In genomic region chr11:102246871-102247270, GRCm38 (mm10) we compare ENCODE assay signal across 15 mouse cellular contexts. TPM values are rescaled to one million over a fixed set of nuclear protein-coding genes. Genes with fewer than 3 reads are reported as not detected.
DNase-seq lines count a peak whose midpoint lies in the region; ATAC-seq and TF ChIP-seq lines count a peak whose summit lies in the region.
"Had no signal": no experiment of that assay in that cellular context is flagged by ENCODE, and none has a peak within 500 bp of the region (broad histone marks: within the 10 kb centered on the region; RNA-seq: fewer than 3 reads in every experiment).

No protein-coding gene starts in this region.

- peaks cover 13% of the 10 kb centered on the region for H3K4me1 ChIP-seq in heart, postnatal 0 days (ENCODE audit: control insufficient read depth, insufficient read depth)
- peaks cover 24% of the 10 kb centered on the region for H3K4me1 ChIP-seq in heart, embryonic 10.5 days
- 0 out of 2 replicates have a peak, but pooled peaks cover 5% of the 10 kb centered on the region for H3K4me1 ChIP-seq in lung, embryonic 14.5 days (ENCODE audit: insufficient read depth)
- peaks cover 3% of the 10 kb centered on the region; the same call in 1 of the 2 replicates for H3K4me1 ChIP-seq in stomach, postnatal 0 days (replicated peaks; ENCODE audit: control insufficient read depth, insufficient read depth)
- H3K4me1 ChIP-seq in midbrain, embryonic 10.5 days = peaks cover 33% of the 10 kb centered on the region

- no peaks in the 10 kb centered on the region; the same call in 1 of the 2 replicates for H3K9me3 ChIP-seq in heart, postnatal 0 days (replicated peaks; ENCODE audit: control insufficient read depth, low read length)
- no peaks in the 10 kb centered on the region for H3K9me3 ChIP-seq in heart, embryonic 10.5 days
- H3K9me3 ChIP-seq in lung, embryonic 14.5 days (ENCODE audit: low read depth, low read length) = no peaks in the 10 kb centered on the region
- no peaks in the 10 kb centered on the region for H3K9me3 ChIP-seq in stomach, postnatal 0 days (ENCODE audit: control insufficient read depth, low read length)
- peaks cover 3% of the 10 kb centered on the region; the same call in 1 of the 2 replicates for H3K9me3 ChIP-seq in midbrain, embryonic 10.5 days (replicated peaks)
- H3K9me3 ChIP-seq: kidney, embryonic 15.5 days had no signal

- 0 out of 2 replicates have a peak, but pooled peaks have one; percentile 9 for TF ChIP-seq CTCF in heart, postnatal 0 days (IDR thresholded peaks at IDR 0.05; ENCODE audit: low read depth)
- TF ChIP-seq CTCF in lung, embryonic 14.5 days (IDR thresholded peaks at IDR 0.05; ENCODE audit: low read depth) = peak; percentile 45
- TF ChIP-seq CTCF in stomach, postnatal 0 days (IDR thresholded peaks at IDR 0.05; ENCODE audit: low read depth) = peak; percentile 49

- no peak overlapping the region for H3K27ac ChIP-seq in heart, postnatal 0 days (ENCODE audit: low read depth)
- no peak overlapping the region for H3K27ac ChIP-seq in heart, embryonic 10.5 days
- H3K27ac ChIP-seq in lung, embryonic 14.5 days (ENCODE audit: low read depth) = no peak overlapping the region
- H3K27ac ChIP-seq in stomach, postnatal 0 days (replicated peaks) = no peak overlapping the region
- no peak overlapping the region for H3K27ac ChIP-seq in midbrain, embryonic 10.5 days (replicated peaks)
- H3K27ac ChIP-seq: kidney, embryonic 15.5 days had no signal

- DNase-seq in heart, postnatal 0 days (ENCODE audit: low spot score) = no peak
- DNase-seq in heart, embryonic 10.5 days (ENCODE audit: low spot score) = no peak
- DNase-seq in lung, embryonic 14.5 days = no peak
- no peak for DNase-seq in lung, postnatal 4 days
- peak; percentile 31 for DNase-seq in NIH3T3 (ENCODE audit: low read depth)
- DNase-seq in stomach, postnatal 0 days (ENCODE audit: low spot score) = no peak
- DNase-seq in midbrain, embryonic 10.5 days (ENCODE audit: low spot score) = no peak
- DNase-seq: adrenal gland, postnatal 36 days; cerebellum, postnatal 36 days; heart, postnatal 10 days; left cerebral cortex, postnatal 4 days; thymus, adult 18-20 months had no signal

- H3K9ac ChIP-seq in heart, postnatal 0 days (replicated peaks; ENCODE audit: low read depth, low read length) = no peak overlapping the region
- H3K9ac ChIP-seq in lung, embryonic 14.5 days = no peak overlapping the region
- no peak overlapping the region for H3K9ac ChIP-seq in stomach, postnatal 0 days (ENCODE audit: low read length)
- H3K9ac ChIP-seq: kidney, embryonic 15.5 days had no signal

- H3K4me2 ChIP-seq in heart, postnatal 0 days (ENCODE audit: low read depth, low read length) = no peak overlapping the region
- H3K4me2 ChIP-seq in lung, embryonic 14.5 days = no peak overlapping the region
- H3K4me2 ChIP-seq in stomach, postnatal 0 days (replicated peaks; ENCODE audit: low read depth) = no peak overlapping the region
- H3K4me2 ChIP-seq: kidney, embryonic 15.5 days had no signal

- no peak for TF ChIP-seq EP300 in heart, postnatal 0 days (IDR thresholded peaks at IDR 0.05; ENCODE audit: low read depth)
- no peak for TF ChIP-seq EP300 in stomach, postnatal 0 days (optimal IDR thresholded peaks at IDR 0.05)

- H3K4me3 ChIP-seq in heart, postnatal 0 days (ENCODE audit: low read depth, low read length) = no peak overlapping the region
- no peak overlapping the region for H3K4me3 ChIP-seq in heart, embryonic 10.5 days
- no peak overlapping the region for H3K4me3 ChIP-seq in lung, embryonic 14.5 days (ENCODE audit: low read depth, low read length)
- H3K4me3 ChIP-seq in stomach, postnatal 0 days (ENCODE audit: low read depth, low read length) = no peak overlapping the region
- no peak overlapping the region for H3K4me3 ChIP-seq in midbrain, embryonic 10.5 days
- H3K4me3 ChIP-seq: kidney, embryonic 15.5 days; myocyte had no signal

- H3K36me3 ChIP-seq in heart, postnatal 0 days (replicated peaks; ENCODE audit: control insufficient read depth, insufficient read depth, low read length) = no peaks in the 10 kb centered on the region
- peaks cover 11% of the 10 kb centered on the region for H3K36me3 ChIP-seq in heart, embryonic 10.5 days
- H3K36me3 ChIP-seq in lung, embryonic 14.5 days (ENCODE audit: insufficient read depth) = peaks cover 13% of the 10 kb centered on the region; the same call in 1 of the 2 replicates
- no peaks in the 10 kb centered on the region for H3K36me3 ChIP-seq in stomach, postnatal 0 days (ENCODE audit: control insufficient read depth, insufficient read depth, low read length)
- H3K36me3 ChIP-seq in midbrain, embryonic 10.5 days = peaks cover 14% of the 10 kb centered on the region

- WGBS in heart, postnatal 0 days = 85% methylated on average over 4 of the region's 4 CpGs
- WGBS in heart, embryonic 10.5 days = 79% methylated on average over 4 of the region's 4 CpGs
- WGBS in lung, embryonic 14.5 days = 89% methylated on average over 4 of the region's 4 CpGs
- WGBS in stomach, postnatal 0 days = 80% methylated on average over 4 of the region's 4 CpGs
- 86% methylated on average over 4 of the region's 4 CpGs for WGBS in midbrain, embryonic 10.5 days

- no peaks in the 10 kb centered on the region for H3K27me3 ChIP-seq in heart, postnatal 0 days (ENCODE audit: control insufficient read depth, insufficient read depth, low read length)
- H3K27me3 ChIP-seq in heart, embryonic 10.5 days (ENCODE audit: insufficient read depth, poor library complexity, severe bottlenecking) = no peaks in the 10 kb centered on the region
- H3K27me3 ChIP-seq in lung, embryonic 14.5 days (ENCODE audit: insufficient read depth, low read length) = no peaks in the 10 kb centered on the region
- H3K27me3 ChIP-seq in stomach, postnatal 0 days (ENCODE audit: control insufficient read depth, insufficient read depth, low read length) = no peaks in the 10 kb centered on the region
- peaks cover 13% of the 10 kb centered on the region for H3K27me3 ChIP-seq in midbrain, embryonic 10.5 days (ENCODE audit: low read depth, poor library complexity, severe bottlenecking)
- H3K27me3 ChIP-seq: kidney, embryonic 15.5 days had no signal

- ATAC-seq in heart, postnatal 0 days (ENCODE audit: insufficient read depth, low read depth) = no peak
- ATAC-seq in lung, embryonic 14.5 days (ENCODE audit: insufficient read depth) = no peak
- no peak for ATAC-seq in stomach, postnatal 0 days (ENCODE audit: low FRiP score, low TSS enrichment)
- ATAC-seq: hindbrain, embryonic 16.5 days had no signal

RNA-seq across cellular contexts. Expression of gene BC030867, which starts 1.8 kb away (rescaled TPM):
- total RNA-seq in heart, postnatal 0 days (2014; rRNA removed; ENCODE audit: low replicate concordance) = 3.9 and 5.6 TPM in 2 replicates
- polyA plus RNA-seq in heart, postnatal 0 days (2015; fragmentation: Nextera tagmentation; extraction: Ambion mirVana) = 2.2 and 2.9 TPM in 2 replicates
- polyA plus RNA-seq in heart, embryonic 10.5 days (2016; fragmentation: Nextera tagmentation; extraction: Ambion mirVana) = 16.5 and 19.4 TPM in 2 replicates
- polyA plus RNA-seq in lung, embryonic 14.5 days (2014; fragmentation: Nextera tagmentation; extraction: Ambion mirVana) = 21.4 and 22.2 TPM in 2 replicates
- 2.2 and 2.7 TPM in 2 replicates for polyA plus RNA-seq in stomach, postnatal 0 days (2015; fragmentation: Nextera tagmentation; extraction: Ambion mirVana)
- polyA plus RNA-seq in midbrain, embryonic 10.5 days (2016; fragmentation: Nextera tagmentation; extraction: Ambion mirVana) = 25.8 and 27.3 TPM in 2 replicates

RNA-seq across cellular contexts. Expression of gene Hdac5, which starts 16.9 kb away (rescaled TPM):
- 194 and 287 TPM in 2 replicates for total RNA-seq in heart, postnatal 0 days (2014; rRNA removed; ENCODE audit: low replicate concordance)
- 51.4 and 67.2 TPM in 2 replicates for polyA plus RNA-seq in heart, postnatal 0 days (2015; fragmentation: Nextera tagmentation; extraction: Ambion mirVana)
- 84.9 and 103 TPM in 2 replicates for polyA plus RNA-seq in heart, embryonic 10.5 days (2016; fragmentation: Nextera tagmentation; extraction: Ambion mirVana)
- 41.1 and 42.7 TPM in 2 replicates for polyA plus RNA-seq in lung, embryonic 14.5 days (2014; fragmentation: Nextera tagmentation; extraction: Ambion mirVana)
- 33.8 and 43.3 TPM in 2 replicates for polyA plus RNA-seq in stomach, postnatal 0 days (2015; fragmentation: Nextera tagmentation; extraction: Ambion mirVana)
- 57.3 and 68.9 TPM in 2 replicates for polyA plus RNA-seq in midbrain, embryonic 10.5 days (2016; fragmentation: Nextera tagmentation; extraction: Ambion mirVana)

RNA-seq across cellular contexts. Expression of gene Asb16, which starts 21.7 kb away (rescaled TPM):
- 0.99 and 1.2 TPM in 2 replicates for total RNA-seq in heart, postnatal 0 days (2014; rRNA removed; ENCODE audit: low replicate concordance)
- polyA plus RNA-seq in heart, postnatal 0 days (2015; fragmentation: Nextera tagmentation; extraction: Ambion mirVana) = 0.07 TPM in 2 replicates
- polyA plus RNA-seq in heart, embryonic 10.5 days (2016; fragmentation: Nextera tagmentation; extraction: Ambion mirVana) = 0.06 and 0.08 TPM in 2 replicates
- 0.08 TPM in 1 of 2 replicates, not detected in the other for polyA plus RNA-seq in lung, embryonic 14.5 days (2014; fragmentation: Nextera tagmentation; extraction: Ambion mirVana)
- polyA plus RNA-seq in stomach, postnatal 0 days (2015; fragmentation: Nextera tagmentation; extraction: Ambion mirVana) = 0.04 TPM in 1 of 2 replicates, not detected in the other
- polyA plus RNA-seq in midbrain, embryonic 10.5 days (2016; fragmentation: Nextera tagmentation; extraction: Ambion mirVana) = 0.05 TPM in 1 of 2 replicates, not detected in the other

RNA-seq across cellular contexts. Expression of gene Tmub2, which starts 37.9 kb away (rescaled TPM):
- total RNA-seq in heart, postnatal 0 days (2014; rRNA removed; ENCODE audit: low replicate concordance) = 57.4 and 61.7 TPM in 2 replicates
- 29.8 and 30.1 TPM in 2 replicates for polyA plus RNA-seq in heart, postnatal 0 days (2015; fragmentation: Nextera tagmentation; extraction: Ambion mirVana)
- 40.1 and 41.8 TPM in 2 replicates for polyA plus RNA-seq in heart, embryonic 10.5 days (2016; fragmentation: Nextera tagmentation; extraction: Ambion mirVana)
- 48.8 and 49.9 TPM in 2 replicates for polyA plus RNA-seq in lung, embryonic 14.5 days (2014; fragmentation: Nextera tagmentation; extraction: Ambion mirVana)
- polyA plus RNA-seq in stomach, postnatal 0 days (2015; fragmentation: Nextera tagmentation; extraction: Ambion mirVana) = 30.3 and 31.3 TPM in 2 replicates
- polyA plus RNA-seq in midbrain, embryonic 10.5 days (2016; fragmentation: Nextera tagmentation; extraction: Ambion mirVana) = 51.3 and 60.5 TPM in 2 replicates

RNA-seq across cellular contexts. Expression of gene Atxn7l3, which starts 49.6 kb away (rescaled TPM):
- total RNA-seq in heart, postnatal 0 days (2014; rRNA removed; ENCODE audit: low replicate concordance) = 32.5 and 36.2 TPM in 2 replicates
- polyA plus RNA-seq in heart, postnatal 0 days (2015; fragmentation: Nextera tagmentation; extraction: Ambion mirVana) = 5.2 and 5.4 TPM in 2 replicates
- 9.1 and 14.3 TPM in 2 replicates for polyA plus RNA-seq in heart, embryonic 10.5 days (2016; fragmentation: Nextera tagmentation; extraction: Ambion mirVana)
- polyA plus RNA-seq in lung, embryonic 14.5 days (2014; fragmentation: Nextera tagmentation; extraction: Ambion mirVana) = 17.4 TPM in 2 replicates
- 6.9 and 7.3 TPM in 2 replicates for polyA plus RNA-seq in stomach, postnatal 0 days (2015; fragmentation: Nextera tagmentation; extraction: Ambion mirVana)
- 13.9 and 16.5 TPM in 2 replicates for polyA plus RNA-seq in midbrain, embryonic 10.5 days (2016; fragmentation: Nextera tagmentation; extraction: Ambion mirVana)
